Mouse (Mus musculus) bone marrow, adult 2 months (tissue): ENCODE data around the gene Tas2r126. TPM values are rescaled to one million over a fixed set of nuclear protein-coding genes. Genes with fewer than 3 reads are reported as not detected.

Experiments
- H3K27ac ChIP-seq: fragments of 200-500 bp; 2 replicates; pipeline ENCODE4 v1.5.1; 2012; ENCODE audit warnings: low read depth, mild to moderate bottlenecking, control low read depth, inconsistent platforms, low read length; ENCODE audit not compliant: control insufficient read depth, poor library complexity, insufficient read depth
- H3K4me1 ChIP-seq: fragments of 200-500 bp; 2 replicates; pipeline ENCODE4 v1.6.1; 2011; ENCODE audit warnings: low read length; ENCODE audit not compliant: control insufficient read depth, insufficient read depth
- H3K4me3 ChIP-seq: fragments of 200-500 bp; replicated peaks from 2 replicates; pipeline ENCODE3; 2011; ENCODE audit warnings: mild to moderate bottlenecking, low read depth, low read length, control low read depth; ENCODE audit not compliant: control insufficient read depth
- CTCF ChIP-seq: fragments of 200-500 bp; IDR thresholded peaks from 2 replicates; pipeline ENCODE4 v1.5.1; 2011; ENCODE audit warnings: low read length, control low read depth; ENCODE audit not compliant: control insufficient read depth, insufficient read depth
- POLR2A ChIP-seq: fragments of 200-500 bp; IDR thresholded peaks from 2 replicates; pipeline ENCODE4 v1.6.1; 2011; ENCODE audit warnings: low read depth, mild to moderate bottlenecking, control low read depth, low read length, borderline replicate concordance; ENCODE audit not compliant: control insufficient read depth
- WGBS: fragments of 180-500 bp; shearing (Covaris S2); methylation state at CpG from one replicate; pipeline ENCODE4 v1.1.7; 2018; 5-methylcytosine and 5-hydroxymethylcytosine counted together
- polyA plus RNA-seq: library from polyadenylated mRNA; stranded (reverse); fragments of >200 nt; gene quantifications from 2 replicates; pipeline ENCODE4 v1.2.4, GENCODE M21; 2011; ENCODE audit warnings: low replicate concordance; ENCODE audit not compliant: missing spikeins, insufficient read depth, insufficient read length

Gene Tas2r126
- polyA plus RNA-seq, 1 experiment: not detected

- no peak for TF ChIP-seq CTCF
- TF ChIP-seq POLR2A: no peak
- WGBS: 76% methylated on average over 2 of the region's 2 CpGs
- Histone ChIP-seq H3K27ac (no peak within 1 kb of the TSS), H3K4me3 (no peak within 1 kb of the TSS), H3K4me1 (no peaks in the 10 kb centered on the region)
Measured at GRCm38 (mm10) chr6:42405134-42405533, 29.2 kb upstream of the Tas2r126 start, which contains the start of gene Tas2r135. Gene Tas2r135, plus strand, starts transcription at chr6:42405434.

GRCm38 (mm10) chr6:42419443-42419842 is 14.9 kb upstream of the Tas2r126 start:
- 47% methylated on average over 2 of the region's 2 CpGs for WGBS
- Histone ChIP-seq H3K27ac (no peak overlapping the region), H3K4me3 (no peak overlapping the region), H3K4me1 (no peaks in the 10 kb centered on the region; the same call in 1 of the 2 replicates)
- no peak for TF ChIP-seq POLR2A
- no peak for TF ChIP-seq CTCF

GRCm38 (mm10) chr6:42421439-42421838 is 12.9 kb upstream of the Tas2r126 start:
- Histone ChIP-seq H3K4me3 (no peak overlapping the region), H3K4me1 (no peaks in the 10 kb centered on the region; the same call in 1 of the 2 replicates), H3K27ac (no peak overlapping the region)
- TF ChIP-seq CTCF: no peak
- no peak for TF ChIP-seq POLR2A
- 7% methylated on average over 2 of the region's 2 CpGs for WGBS

GRCm38 (mm10) chr6:42424472-42424871 is 9.9 kb upstream of the Tas2r126 start:
- no peak overlapping the region for H3K27ac ChIP-seq
- H3K4me1 ChIP-seq: no peaks in the 10 kb centered on the region; the same call in 1 of the 2 replicates
- TF ChIP-seq POLR2A: no peak
- TF ChIP-seq CTCF: no peak
- H3K4me3 ChIP-seq: no peak overlapping the region
- 35% methylated on average over 3 of the region's 3 CpGs for WGBS

- 68% methylated on average over 4 of the region's 4 CpGs for WGBS
- TF ChIP-seq CTCF: no peak
- TF ChIP-seq POLR2A: no peak
- Histone ChIP-seq H3K27ac (no peak overlapping the region), H3K4me1 (no peaks in the 10 kb centered on the region), H3K4me3 (no peak overlapping the region)
Measured at GRCm38 (mm10) chr6:42426337-42426736, 8.0 kb upstream of the Tas2r126 start.

GRCm38 (mm10) chr6:42433554-42433953 is 781 bp upstream of the Tas2r126 start:
- WGBS: 24% methylated on average over 2 of the region's 2 CpGs

GRCm38 (mm10) chr6:42435490-42435889 is 1.2 kb downstream of the Tas2r126 start:
- 64% methylated on average over 2 of the region's 2 CpGs for WGBS
- TF ChIP-seq POLR2A (no peak), CTCF (no peak)
- H3K27ac ChIP-seq: no peak overlapping the region

More at GRCm38 (mm10) chr6:42433554-42433953, 781 bp upstream of the Tas2r126 start:
- Histone ChIP-seq H3K4me1 (no peaks in the 10 kb centered on the region), H3K27ac (no peak overlapping the region), H3K4me3 (no peak overlapping the region)
- TF ChIP-seq CTCF: no peak

GRCm38 (mm10) chr6:42441395-42441794 is 7.1 kb downstream of the Tas2r126 start:
- no peak overlapping the region for H3K4me3 ChIP-seq
- H3K27ac ChIP-seq: no peak overlapping the region
- no peaks in the 10 kb centered on the region for H3K4me1 ChIP-seq
- 70% methylated on average over 2 of the region's 2 CpGs for WGBS
- TF ChIP-seq CTCF (no peak), POLR2A (no peak)

More at GRCm38 (mm10) chr6:42435490-42435889, 1.2 kb downstream of the Tas2r126 start:
- no peak overlapping the region for H3K4me3 ChIP-seq
- H3K4me1 ChIP-seq: no peaks in the 10 kb centered on the region

- no peaks in the 10 kb centered on the region for H3K4me1 ChIP-seq
- no peak overlapping the region for H3K27ac ChIP-seq
- no peak for TF ChIP-seq CTCF
- no peak for TF ChIP-seq POLR2A
- 80% methylated on average over 2 of the region's 2 CpGs for WGBS
- no peak overlapping the region for H3K4me3 ChIP-seq
Measured at GRCm38 (mm10) chr6:42444491-42444890, 10.2 kb downstream of the Tas2r126 start.
